ENCODE assay signal across 7 mouse cellular contexts in genomic region chr5:23431070-23431864, GRCm38 (mm10). TPM values are rescaled to one million over a fixed set of nuclear protein-coding genes. Genes with fewer than 3 reads are reported as not detected.
DNase-seq lines count a peak whose midpoint lies in the region; ATAC-seq and TF ChIP-seq lines count a peak whose summit lies in the region.

No protein-coding gene starts in this region.

- ATAC-seq in lung, postnatal 0 days, result no peak
- ATAC-seq in forebrain, embryonic 11.5 days (replicated peaks; ENCODE audit: low FRiP score), result no peak
- ATAC-seq in limb, embryonic 15.5 days (ENCODE audit: insufficient number of reproducible peaks, low FRiP score, low TSS enrichment, low read depth), result no peak
- ATAC-seq in stomach, embryonic 15.5 days (ENCODE audit: insufficient read depth, low FRiP score, low read depth), result no peak

- peak overlapping the region; percentile 64 for H3K4me2 ChIP-seq in lung, postnatal 0 days (replicated peaks; ENCODE audit: low read depth, low read length)
- H3K4me2 ChIP-seq in forebrain, embryonic 11.5 days (ENCODE audit: low read depth, low read length, severe bottlenecking), result peak overlapping the region; percentile 62
- H3K4me2 ChIP-seq in limb, embryonic 15.5 days, result peak overlapping the region; percentile 46
- H3K4me2 ChIP-seq in stomach, embryonic 15.5 days, result peak overlapping the region; percentile 62

- peak overlapping the region; percentile 100; the same call in 1 of the 2 replicates for H3K27ac ChIP-seq in lung, postnatal 0 days (ENCODE audit: low read length)
- H3K27ac ChIP-seq in forebrain, embryonic 11.5 days (ENCODE audit: low read depth, low read length), result no peak overlapping the region
- H3K27ac ChIP-seq in limb, embryonic 15.5 days, result no peak overlapping the region
- no peak overlapping the region for H3K27ac ChIP-seq in stomach, embryonic 15.5 days

- DNase-seq in lung, postnatal 0 days (ENCODE audit: low spot score), result peak; percentile 29
- DNase-seq in lung, postnatal 25 days (ENCODE audit: low spot score), result no peak
- DNase-seq in forebrain, embryonic 11.5 days (ENCODE audit: low spot score), result no peak
- no peak for DNase-seq in cerebellum, adult 8-10 months
- DNase-seq in left cerebral cortex, adult 11 months (ENCODE audit: low spot score), result no peak

- peaks cover 28% of the 10 kb centered on the region; the same call in 1 of the 2 replicates for H3K4me1 ChIP-seq in lung, postnatal 0 days (ENCODE audit: insufficient read depth, low read depth, low read length)
- H3K4me1 ChIP-seq in forebrain, embryonic 11.5 days (replicated peaks; ENCODE audit: control insufficient read depth, insufficient read depth, low read length), result peaks cover 4% of the 10 kb centered on the region; the same call in 1 of the 2 replicates
- peaks cover 18% of the 10 kb centered on the region; the same call in 1 of the 2 replicates for H3K4me1 ChIP-seq in limb, embryonic 15.5 days
- H3K4me1 ChIP-seq in stomach, embryonic 15.5 days, result peaks cover 13% of the 10 kb centered on the region; the same call in 1 of the 2 replicates

- whole genome bisulfite sequencing in lung, postnatal 0 days, result 4% methylated on average over 10 of the region's 10 CpGs
- 38% methylated on average over 10 of the region's 10 CpGs for WGBS in forebrain, embryonic 11.5 days
- 27% methylated on average over 10 of the region's 10 CpGs for WGBS in limb, embryonic 15.5 days
- WGBS in stomach, embryonic 15.5 days, result 7% methylated on average over 10 of the region's 10 CpGs

- no peaks in the 10 kb centered on the region for H3K9me3 ChIP-seq in lung, postnatal 0 days (ENCODE audit: low read length)
- H3K9me3 ChIP-seq in forebrain, embryonic 11.5 days (ENCODE audit: control insufficient read depth, low read length), result no peaks in the 10 kb centered on the region
- no peaks in the 10 kb centered on the region for H3K9me3 ChIP-seq in limb, embryonic 15.5 days
- H3K9me3 ChIP-seq in stomach, embryonic 15.5 days, result no peaks in the 10 kb centered on the region

- H3K4me3 ChIP-seq in lung, postnatal 0 days (ENCODE audit: low read depth, low read length), result peak overlapping the region; percentile 100; the same call in 1 of the 2 replicates
- peak overlapping the region; percentile 97 for H3K4me3 ChIP-seq in forebrain, embryonic 11.5 days (ENCODE audit: low read depth, low read length)
- H3K4me3 ChIP-seq in limb, embryonic 15.5 days, result peak overlapping the region; percentile 27
- peak overlapping the region; percentile 31 for H3K4me3 ChIP-seq in stomach, embryonic 15.5 days (replicated peaks)

- H3K9ac ChIP-seq in lung, postnatal 0 days (replicated peaks; ENCODE audit: low read depth), result no peak overlapping the region
- peak overlapping the region; percentile 51; the same call in 1 of the 2 replicates for H3K9ac ChIP-seq in forebrain, embryonic 11.5 days (ENCODE audit: low read length)
- no peak overlapping the region for H3K9ac ChIP-seq in limb, embryonic 15.5 days
- H3K9ac ChIP-seq in stomach, embryonic 15.5 days, result no peak overlapping the region

- H3K27me3 ChIP-seq in lung, postnatal 0 days (replicated peaks; ENCODE audit: insufficient read depth, low read length), result no peaks in the 10 kb centered on the region
- H3K27me3 ChIP-seq in forebrain, embryonic 11.5 days (ENCODE audit: control insufficient read depth, insufficient read depth, low read length), result no peaks in the 10 kb centered on the region
- H3K27me3 ChIP-seq in limb, embryonic 15.5 days, result no peaks in the 10 kb centered on the region
- no peaks in the 10 kb centered on the region for H3K27me3 ChIP-seq in stomach, embryonic 15.5 days (replicated peaks)

- no peaks in the 10 kb centered on the region for H3K36me3 ChIP-seq in lung, postnatal 0 days (ENCODE audit: insufficient read depth, low read length)
- no peaks in the 10 kb centered on the region for H3K36me3 ChIP-seq in forebrain, embryonic 11.5 days (ENCODE audit: control insufficient read depth, insufficient read depth, low read length)
- H3K36me3 ChIP-seq in limb, embryonic 15.5 days, result no peaks in the 10 kb centered on the region
- no peaks in the 10 kb centered on the region for H3K36me3 ChIP-seq in stomach, embryonic 15.5 days

- TF ChIP-seq EP300 in lung, postnatal 0 days (IDR thresholded peaks at IDR 0.05), result peak; percentile 17; the same call in 1 of the 2 replicates

- TF ChIP-seq CTCF in lung, postnatal 0 days (IDR thresholded peaks at IDR 0.05), result no peak

RNA-seq across cellular contexts. Expression of gene Kmt2e, which starts 3.0 kb away (rescaled TPM):
- polyA plus RNA-seq in lung, postnatal 0 days (2015; fragmentation: Nextera tagmentation; extraction: Ambion mirVana), result 97.3 and 106 TPM in 2 replicates
- 104 TPM in 2 replicates for polyA plus RNA-seq in forebrain, embryonic 11.5 days (2014; fragmentation: Nextera tagmentation; extraction: Ambion mirVana)
- 105 and 109 TPM in 2 replicates for polyA plus RNA-seq in limb, embryonic 15.5 days (2015; fragmentation: Nextera tagmentation; extraction: Ambion mirVana)
- polyA plus RNA-seq in stomach, embryonic 15.5 days (2015; fragmentation: Nextera tagmentation; extraction: Ambion mirVana), result 95.2 and 99.7 TPM in 2 replicates

Comparison
In these comparisons a context has a peak if more than half of its experiments do, and no peak if none do; other contexts are left out.
1. H3K4me3 ChIP-seq: peak in every context shown above with its lines; median percentile 100 in lung, postnatal 0 days; 97 in forebrain, embryonic 11.5 days; 31 in stomach, embryonic 15.5 days; 27 in limb, embryonic 15.5 days.